Mouse (Mus musculus) embryo, embryonic 11 days (tissue): ENCODE data around the gene Slc5a5.
A peak's percentile ranks its signal among the peaks of the same experiment; 100 is the strongest.
"Not testable (repeated sequence)": the region's sequence is repeated elsewhere in the genome, so short reads cannot be mapped to it uniquely, and the experiment has no call there.

Source experiments
- DNase-seq: peaks from one replicate; pipeline ENCODE4 v3.0.0-alpha.2; 2015

The Slc5a5 gene

GRCm38 (mm10) chr8:70900872-70901387 lies 8.4 kb upstream of the Slc5a5 start:
- DNase-seq: no peak

GRCm38 (mm10) chr8:70899226-70899625 lies 6.7 kb upstream of the Slc5a5 start:
- no peak for DNase-seq

GRCm38 (mm10) chr8:70898661-70899198 lies 6.2 kb upstream of the Slc5a5 start:
- DNase-seq: no peak

GRCm38 (mm10) chr8:70897681-70898413 lies 5.3 kb upstream of the Slc5a5 start:
- DNase-seq: peak; percentile 89

GRCm38 (mm10) chr8:70897021-70897680 lies 4.6 kb upstream of the Slc5a5 start, which contains the start of gene Rpl18a:
TSS of gene Rpl18a (minus strand) at chr8:70897412.
- DNase-seq: peak; percentile 99

GRCm38 (mm10) chr8:70896316-70897020 lies 3.9 kb upstream of the Slc5a5 start:
- DNase-seq: peak; percentile 7

GRCm38 (mm10) chr8:70895571-70896259 lies 3.2 kb upstream of the Slc5a5 start:
- not testable (repeated sequence) for DNase-seq

- DNase-seq: no peak
Measured at GRCm38 (mm10) chr8:70894771-70895545, 2.4 kb upstream of the Slc5a5 start.

- DNase-seq: no peak
Measured at GRCm38 (mm10) chr8:70894385-70894720, 1.8 kb upstream of the Slc5a5 start.

GRCm38 (mm10) chr8:70893656-70894384 lies 1.3 kb upstream of the Slc5a5 start:
- peak; percentile 92 for DNase-seq

GRCm38 (mm10) chr8:70892896-70893655 lies 519 bp upstream of the Slc5a5 start:
- DNase-seq: no peak

- DNase-seq: no peak
Measured at GRCm38 (mm10) chr8:70891356-70891755, 1.2 kb downstream of the Slc5a5 start.

GRCm38 (mm10) chr8:70890656-70891055 lies 1.9 kb downstream of the Slc5a5 start:
- no peak for DNase-seq

GRCm38 (mm10) chr8:70887669-70888068 lies 4.9 kb downstream of the Slc5a5 start:
- DNase-seq: peak; percentile 58

- peak; percentile 69 for DNase-seq
Measured at GRCm38 (mm10) chr8:70885612-70886011, 6.9 kb downstream of the Slc5a5 start.

GRCm38 (mm10) chr8:70884683-70885082 lies 7.9 kb downstream of the Slc5a5 start:
- no peak for DNase-seq

- DNase-seq: no peak
Measured at GRCm38 (mm10) chr8:70884186-70884585, 8.4 kb downstream of the Slc5a5 start.

GRCm38 (mm10) chr8:70880546-70880945 lies 12.0 kb downstream of the Slc5a5 start:
- DNase-seq: no peak

- no peak for DNase-seq
Measured at GRCm38 (mm10) chr8:70880126-70880525, 12.4 kb downstream of the Slc5a5 start.

GRCm38 (mm10) chr8:70879500-70879899 lies 13.1 kb downstream of the Slc5a5 start:
- DNase-seq: no peak
